Comparison of ENCODE assay signal across 20 mouse cellular contexts in the genomic region with DNA sequence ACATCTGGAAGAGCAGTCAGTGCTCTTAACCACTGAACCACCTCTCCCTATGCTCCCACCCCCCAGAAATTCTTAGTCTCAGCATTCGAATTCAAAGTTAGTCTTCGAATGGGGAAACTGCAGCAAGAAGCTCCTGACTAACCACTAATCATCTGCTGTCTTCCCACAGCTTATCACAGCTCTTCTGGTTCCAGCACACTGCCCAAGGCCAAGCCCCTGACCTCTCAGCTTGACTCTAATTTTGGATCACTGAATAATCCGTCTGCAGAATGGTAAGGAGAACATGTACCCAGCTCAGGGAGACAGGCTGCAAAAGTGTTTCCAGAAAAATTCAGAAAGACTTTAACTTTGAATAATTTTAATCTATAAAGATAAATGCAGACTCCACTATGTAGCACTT.
DNase-seq lines count a peak whose midpoint lies in the region; ATAC-seq lines count a peak whose summit lies in the region.
"Had no signal": no experiment of that assay in that cellular context is flagged by ENCODE, and none has a peak within 500 bp of the region (broad histone marks: within the 10 kb centered on the region; RNA-seq: fewer than 3 reads in every experiment).

No protein-coding gene starts in this region.

- peak; percentile 18 to 38 for DNase-seq in heart, adult 18-20 months
- peak; percentile 7 for DNase-seq in testis, postnatal 14 days (ENCODE audit: low spot score)
- DNase-seq in testis, postnatal 10 days (ENCODE audit: low spot score) = no peak
- peak; percentile 62 for DNase-seq in adrenal gland, adult 8-10 months
- DNase-seq in adrenal gland, postnatal 36 days = peak; percentile 73 to 74
- no peak for DNase-seq in right cerebral cortex, adult 18-20 months
- DNase-seq in left cerebral cortex, postnatal 36 days (ENCODE audit: low spot score in 2 of 2) = no peak
- DNase-seq: B cell, adult 2 months; cerebellum, adult 11 months; cerebellum, adult 9-10 months; cerebellum, postnatal 36 days; gastrocnemius, postnatal 36 days; kidney, adult 11 months had no signal

- H3K4me3 ChIP-seq in heart, embryonic 12.5 days = no peak overlapping the region
- H3K4me3 ChIP-seq: forebrain, embryonic 15.5 days; heart, adult 2 months; hindbrain, embryonic 13.5 days had no signal

- no peaks in the 10 kb centered on the region; the same call in 1 of the 2 replicates for H3K4me1 ChIP-seq in heart, embryonic 12.5 days (replicated peaks)
- H3K4me1 ChIP-seq: forebrain, embryonic 15.5 days; hindbrain, embryonic 13.5 days had no signal

- H3K27ac ChIP-seq in heart, embryonic 12.5 days (ENCODE audit: poor library complexity, severe bottlenecking) = no peak overlapping the region
- H3K27ac ChIP-seq: forebrain, embryonic 15.5 days; heart, adult 2 months; hindbrain, embryonic 13.5 days; hindbrain, postnatal 0 days had no signal

- H3K4me2 ChIP-seq in heart, embryonic 12.5 days = no peak overlapping the region
- H3K4me2 ChIP-seq: forebrain, embryonic 15.5 days; hindbrain, embryonic 13.5 days had no signal

- H3K36me3 ChIP-seq in heart, embryonic 12.5 days = no peaks in the 10 kb centered on the region
- H3K36me3 ChIP-seq: forebrain, embryonic 15.5 days; G1E; hindbrain, embryonic 13.5 days had no signal

- H3K9ac ChIP-seq in heart, embryonic 12.5 days = no peak overlapping the region
- H3K9ac ChIP-seq: forebrain, embryonic 15.5 days; hindbrain, embryonic 13.5 days had no signal

- H3K27me3 ChIP-seq in heart, embryonic 12.5 days (replicated peaks) = no peaks in the 10 kb centered on the region
- H3K27me3 ChIP-seq: forebrain, embryonic 15.5 days; hindbrain, embryonic 13.5 days had no signal

- no peaks in the 10 kb centered on the region for H3K9me3 ChIP-seq in heart, embryonic 12.5 days (replicated peaks)
- H3K9me3 ChIP-seq: forebrain, embryonic 15.5 days; G1E; hindbrain, embryonic 13.5 days had no signal

- no peak for ATAC-seq in heart, embryonic 12.5 days (ENCODE audit: insufficient number of reproducible peaks, low FRiP score)
- ATAC-seq: CD4-positive, CD25-positive, alpha-beta regulatory T cell, adult 4 months; forebrain, embryonic 15.5 days; hindbrain, postnatal 0 days had no signal

- WGBS in heart, embryonic 12.5 days = 34% methylated on average over 3 of the region's 3 CpGs

- intact Hi-C loops in left cerebral cortex, postnatal 36 days (cut with DNase I) = no loop called here

Comparison
In these comparisons a context has a peak if more than half of its experiments do, and no peak if none do; other contexts are left out.
1. DNase-seq: peak in heart, adult 18-20 months (2 of 2), testis, postnatal 14 days (single experiment), adrenal gland, adult 8-10 months (single experiment) and adrenal gland, postnatal 36 days (2 of 2); none in testis, postnatal 10 days (single experiment), right cerebral cortex, adult 18-20 months (single experiment) and left cerebral cortex, postnatal 36 days (0 of 2).